Mouse (Mus musculus) hindbrain, embryonic 14.5 days (tissue): ENCODE measurements around the gene Il10ra. TPM values are rescaled to one million over a fixed set of nuclear protein-coding genes. Genes with fewer than 3 reads are reported as not detected.
A peak's percentile ranks its signal among the peaks of the same experiment; 100 is the strongest.

Source experiments
- ATAC-seq: fragments of 200-750 bp; cut with Nextera tagmentation; 2 replicates; pipeline ENCODE4 v1.8.0; 2017; ENCODE audit warnings: moderate number of reproducible peaks, mild to moderate bottlenecking, moderate TSS enrichment, moderate library complexity; ENCODE audit not compliant: low FRiP score
- DNase-seq: peaks from one replicate; pipeline ENCODE4 v3.0.0-alpha.2; 2015; ENCODE audit warnings: low spot score
- H3K27ac ChIP-seq: fragments of 300-500 bp; sonication (generic); 2 replicates; pipeline ENCODE4 v1.5.1; 2014; ENCODE audit warnings: mild to moderate bottlenecking, moderate library complexity
- H3K27me3 ChIP-seq: fragments of 300-500 bp; sonication (generic); 2 replicates; pipeline ENCODE4 v1.6.1; 2014; ENCODE audit warnings: mild to moderate bottlenecking, low read length, mixed read lengths; ENCODE audit not compliant: control insufficient read depth, insufficient read depth
- H3K36me3 ChIP-seq: fragments of 300-500 bp; sonication (generic); replicated peaks from 2 replicates; pipeline ENCODE4 v1.6.1; 2014; ENCODE audit not compliant: control insufficient read depth, insufficient read depth
- H3K4me1 ChIP-seq: fragments of 300-500 bp; sonication (generic); replicated peaks from 2 replicates; pipeline ENCODE4 v1.6.1; 2014; ENCODE audit warnings: antibody characterized with exemption, low read length, mixed read lengths; ENCODE audit not compliant: control insufficient read depth, insufficient read depth
- H3K4me2 ChIP-seq: fragments of 300-500 bp; sonication (generic); replicated peaks from 2 replicates; pipeline ENCODE4 v1.6.1; 2014; ENCODE audit warnings: mild to moderate bottlenecking, moderate library complexity
- H3K4me3 ChIP-seq: fragments of 300-500 bp; sonication (generic); replicated peaks from 2 replicates; pipeline ENCODE4 v1.5.1; 2014; ENCODE audit warnings: mild to moderate bottlenecking, low read length
- H3K9ac ChIP-seq: fragments of 300-500 bp; sonication (generic); 2 replicates; pipeline ENCODE4 v1.6.1; 2014
- H3K9me3 ChIP-seq: fragments of 300-500 bp; sonication (generic); 2 replicates; pipeline ENCODE4 v1.6.1; 2016; ENCODE audit warnings: low read length; ENCODE audit not compliant: control insufficient read depth
- WGBS: fragments of 180-500 bp; shearing (Covaris S2); extraction: QIAGEN DNeasy Blood & Tissue Kit; methylation state at CpG from one replicate; pipeline ENCODE4 v1.1.7; 2014; 5-methylcytosine and 5-hydroxymethylcytosine counted together
- polyA plus RNA-seq: library from polyadenylated mRNA; unstranded; fragments of >200 nt; fragmentation: Nextera tagmentation; extraction: Ambion mirVana; gene quantifications from 2 replicates; pipeline ENCODE4 v1.2.1, GENCODE M21; 2014

Il10ra gene
- polyA plus RNA-seq, result 0.68 and 0.85 TPM in 2 replicates

- DNase-seq (peak; percentile 54), ATAC-seq (no peak)
- H3K4me2 ChIP-seq, result peak within 1 kb of the TSS; percentile 76
- WGBS, result 10% methylated on average over 36 of the region's 36 CpGs
- H3K27ac ChIP-seq, result no peak within 1 kb of the TSS
- peak within 1 kb of the TSS; percentile 32 for H3K4me3 ChIP-seq
- peak within 1 kb of the TSS; percentile 38; the same call in 1 of the 2 replicates for H3K9ac ChIP-seq
- H3K4me1 ChIP-seq, result no peaks in the 10 kb centered on the region
- H3K9me3 ChIP-seq, result no peaks in the 10 kb centered on the region
- no peaks in the 10 kb centered on the region for H3K36me3 ChIP-seq
- H3K27me3 ChIP-seq, result peaks cover 14% of the 10 kb centered on the region
Observed at GRCm38 (mm10) chr9:45268597-45269325, at the start of gene Il10ra. Gene Il10ra, minus strand, starts transcription at chr9:45269149.

DNA sequence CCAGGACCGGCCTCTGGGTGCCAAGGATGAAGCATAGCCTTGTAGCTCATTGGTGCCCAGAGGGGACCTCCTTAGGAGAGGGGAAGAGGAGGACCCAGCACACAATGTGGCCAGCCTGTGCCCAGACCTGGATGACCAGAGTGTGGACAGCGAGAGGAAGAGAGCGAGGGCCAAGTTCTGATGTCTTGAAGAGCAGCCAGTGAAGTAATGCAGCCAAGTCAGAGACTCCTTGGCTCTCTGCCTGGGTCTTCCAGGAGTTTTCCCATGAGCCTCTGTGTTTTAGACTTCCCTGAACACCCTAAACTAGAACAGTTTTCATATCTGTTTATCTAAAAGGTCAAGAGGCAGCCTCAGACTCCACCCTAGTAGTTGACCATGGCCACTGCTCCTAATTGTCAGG is 48.7 kb upstream of the Il10ra start:
- no peak for DNase-seq

GRCm38 (mm10) chr9:45313913-45314312 is 45.0 kb upstream of the Il10ra start:
- WGBS, result 92% methylated on average over 3 of the region's 3 CpGs
- ATAC-seq, result no peak
- no peaks in the 10 kb centered on the region for H3K9me3 ChIP-seq
- no peak overlapping the region for H3K27ac ChIP-seq
- no peaks in the 10 kb centered on the region for H3K36me3 ChIP-seq
- no peak overlapping the region for H3K4me2 ChIP-seq
- no peak overlapping the region for H3K9ac ChIP-seq
- H3K4me3 ChIP-seq, result no peak overlapping the region
- H3K4me1 ChIP-seq, result no peaks in the 10 kb centered on the region
- DNase-seq, result no peak
- H3K27me3 ChIP-seq, result no peaks in the 10 kb centered on the region

More for the DNA sequence above, 48.7 kb upstream of the Il10ra start:
- Histone ChIP-seq H3K4me2 (no peak overlapping the region), H3K27ac (no peak overlapping the region), H3K4me3 (no peak overlapping the region), H3K9me3 (no peaks in the 10 kb centered on the region), H3K4me1 (no peaks in the 10 kb centered on the region), H3K9ac (no peak overlapping the region), H3K36me3 (no peaks in the 10 kb centered on the region), H3K27me3 (no peaks in the 10 kb centered on the region)
- 82% methylated on average over 3 of the region's 3 CpGs for WGBS
- ATAC-seq, result no peak

GRCm38 (mm10) chr9:45311858-45312257 is 42.9 kb upstream of the Il10ra start:
- H3K9ac ChIP-seq, result no peak overlapping the region
- H3K4me1 ChIP-seq, result no peaks in the 10 kb centered on the region
- no peak for DNase-seq
- H3K27ac ChIP-seq, result no peak overlapping the region
- no peak overlapping the region for H3K4me2 ChIP-seq
- H3K9me3 ChIP-seq, result no peaks in the 10 kb centered on the region
- H3K36me3 ChIP-seq, result no peaks in the 10 kb centered on the region
- no peak for ATAC-seq
- no peak overlapping the region for H3K4me3 ChIP-seq
- WGBS, result 89% methylated on average over 6 of the region's 6 CpGs
- no peaks in the 10 kb centered on the region for H3K27me3 ChIP-seq

DNA sequence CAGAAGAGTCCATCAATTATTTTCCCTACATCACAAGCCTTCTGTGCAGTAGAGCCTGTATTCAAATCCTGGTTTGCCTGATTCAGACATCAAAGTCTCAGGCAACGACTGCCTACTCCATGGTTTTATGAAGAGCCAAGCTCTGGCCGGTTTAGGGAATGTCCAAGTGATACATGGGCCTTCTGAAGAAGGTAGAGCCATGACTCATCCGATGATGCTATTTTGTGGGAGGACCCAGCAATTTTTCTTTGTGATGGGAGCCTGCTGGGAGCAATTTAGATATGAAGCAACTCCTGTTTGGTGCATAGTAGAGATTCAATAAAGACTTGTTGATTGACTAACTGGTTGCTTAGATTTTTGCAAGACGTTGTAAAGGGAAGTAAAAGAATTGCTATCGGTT is 39.6 kb upstream of the Il10ra start:
- Histone ChIP-seq H3K9me3 (no peaks in the 10 kb centered on the region), H3K36me3 (no peaks in the 10 kb centered on the region), H3K9ac (no peak overlapping the region), H3K27me3 (no peaks in the 10 kb centered on the region), H3K27ac (no peak overlapping the region), H3K4me2 (no peak overlapping the region), H3K4me1 (no peaks in the 10 kb centered on the region), H3K4me3 (no peak overlapping the region)
- no peak for DNase-seq
- no peak for ATAC-seq
- 89% methylated on average over 5 of the region's 5 CpGs for WGBS

- no peak overlapping the region for H3K4me2 ChIP-seq
- no peak for DNase-seq
- WGBS, result 86% methylated on average over 12 of the region's 12 CpGs
- no peak overlapping the region for H3K4me3 ChIP-seq
- no peak overlapping the region for H3K9ac ChIP-seq
- no peak overlapping the region for H3K27ac ChIP-seq
- no peaks in the 10 kb centered on the region for H3K9me3 ChIP-seq
- no peak for ATAC-seq
- no peaks in the 10 kb centered on the region for H3K36me3 ChIP-seq
- no peaks in the 10 kb centered on the region for H3K4me1 ChIP-seq
- H3K27me3 ChIP-seq, result no peaks in the 10 kb centered on the region
Observed at GRCm38 (mm10) chr9:45306746-45307410, 37.9 kb upstream of the Il10ra start.

GRCm38 (mm10) chr9:45301771-45302170 is 32.8 kb upstream of the Il10ra start:
- Histone ChIP-seq H3K27ac (no peak overlapping the region), H3K9me3 (no peaks in the 10 kb centered on the region)
- WGBS, result 91% methylated on average over 8 of the region's 8 CpGs

DNA sequence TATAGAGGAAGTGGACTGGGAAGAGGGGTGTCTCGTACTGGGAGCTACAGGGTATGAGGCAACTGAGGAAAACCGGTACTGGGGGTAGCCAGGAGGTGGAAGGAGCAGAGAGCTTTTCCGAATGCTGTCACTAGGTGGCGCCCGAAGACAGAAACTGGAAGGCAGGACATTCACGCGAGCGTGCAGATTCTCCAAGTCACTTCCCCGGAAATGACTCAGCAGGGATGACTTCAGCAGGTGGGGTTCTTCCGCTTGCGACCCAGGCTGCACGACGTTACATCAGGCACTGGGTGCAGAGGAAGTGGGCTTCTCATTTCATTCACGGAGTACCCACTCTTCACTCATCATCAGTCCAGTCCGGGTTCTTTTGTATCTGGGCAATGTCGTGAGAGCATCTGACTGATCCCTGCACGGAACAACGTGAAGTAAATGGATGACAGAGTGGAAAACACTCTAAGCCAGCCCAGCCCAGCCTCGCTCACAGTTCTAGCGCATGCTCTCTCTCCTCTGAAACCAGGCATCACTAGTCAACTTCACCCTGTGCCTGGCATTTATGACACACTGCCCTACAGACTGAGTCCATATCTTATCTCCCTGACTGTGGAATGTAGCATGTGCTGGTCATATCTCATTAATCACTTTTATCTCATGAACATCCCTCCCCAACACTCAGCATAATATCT is 31.6 kb upstream of the Il10ra start:
- H3K4me3 ChIP-seq, result peak overlapping the region; percentile 29
- H3K4me2 ChIP-seq, result peak overlapping the region; percentile 56
- H3K4me1 ChIP-seq, result 0 out of 2 replicates have a peak, but pooled peaks cover 5% of the 10 kb centered on the region
- DNase-seq, result peak; percentile 98
- peak overlapping the region; percentile 65 for H3K27ac ChIP-seq
- no peaks in the 10 kb centered on the region for H3K9me3 ChIP-seq
- 18% methylated on average over 20 of the region's 20 CpGs for WGBS
- ATAC-seq, result peak; percentile 93
- peak overlapping the region; percentile 56 for H3K9ac ChIP-seq
- no peaks in the 10 kb centered on the region for H3K36me3 ChIP-seq
- no peaks in the 10 kb centered on the region for H3K27me3 ChIP-seq

More at GRCm38 (mm10) chr9:45301771-45302170, 32.8 kb upstream of the Il10ra start:
- Histone ChIP-seq H3K36me3 (no peaks in the 10 kb centered on the region), H3K4me3 (no peak overlapping the region), H3K4me1 (0 out of 2 replicates have a peak, but pooled peaks cover 5% of the 10 kb centered on the region), H3K4me2 (no peak overlapping the region), H3K27me3 (no peaks in the 10 kb centered on the region), H3K9ac (no peak overlapping the region)
- DNase-seq (no peak), ATAC-seq (no peak)
